Mouse (Mus musculus) E14TG2a.4 (cell line): ENCODE data around the gene Spata25.

Experiments used
- CTCF ChIP-seq: conservative IDR thresholded peaks from 2 replicates; pipeline ENCODE4 v1.5.1; 2014; ENCODE audit warnings: low read length
- NANOG ChIP-seq: IDR thresholded peaks from 2 replicates; pipeline ENCODE4 v1.6.1; 2014; ENCODE audit warnings: borderline replicate concordance, low read length, mixed read lengths
- POU5F1 ChIP-seq: IDR thresholded peaks from 2 replicates; pipeline ENCODE4 v1.6.1; 2014; ENCODE audit warnings: low read length, borderline replicate concordance

GRCm38 (mm10) chr2:164803921-164804313 is 24.4 kb downstream of the Spata25 start:
- TF ChIP-seq CTCF = no peak
- no peak for TF ChIP-seq POU5F1
- no peak for TF ChIP-seq NANOG
